Mouse (Mus musculus) retina, embryonic 14.5 days (tissue): ENCODE results near the gene Akap7.

Experiments used
- DNase-seq: peaks from one replicate; pipeline ENCODE4 v3.0.0-alpha.2; 2015; ENCODE audit warnings: low spot score

Akap7 gene

DNA sequence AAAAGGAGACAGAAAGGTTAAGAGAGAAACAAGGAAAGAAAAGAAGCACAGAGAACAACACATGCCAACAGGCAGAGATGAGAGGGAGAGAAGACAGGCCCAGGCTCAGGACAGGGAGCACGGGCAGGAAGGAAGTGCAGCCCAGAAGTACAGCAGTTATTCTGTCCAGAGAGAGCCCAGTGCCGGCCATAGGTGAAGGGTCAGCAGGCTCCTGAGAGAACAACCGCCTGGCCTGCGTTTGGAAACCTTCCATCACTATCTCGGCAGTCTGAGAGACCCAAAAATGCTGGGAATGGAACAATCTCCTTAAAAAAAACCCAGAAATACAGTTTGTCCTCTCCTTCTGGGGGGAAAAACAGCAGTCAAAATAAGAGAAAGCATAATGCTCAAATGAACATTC, 50.2 kb downstream of the Akap7 start:
- DNase-seq = no peak

DNA sequence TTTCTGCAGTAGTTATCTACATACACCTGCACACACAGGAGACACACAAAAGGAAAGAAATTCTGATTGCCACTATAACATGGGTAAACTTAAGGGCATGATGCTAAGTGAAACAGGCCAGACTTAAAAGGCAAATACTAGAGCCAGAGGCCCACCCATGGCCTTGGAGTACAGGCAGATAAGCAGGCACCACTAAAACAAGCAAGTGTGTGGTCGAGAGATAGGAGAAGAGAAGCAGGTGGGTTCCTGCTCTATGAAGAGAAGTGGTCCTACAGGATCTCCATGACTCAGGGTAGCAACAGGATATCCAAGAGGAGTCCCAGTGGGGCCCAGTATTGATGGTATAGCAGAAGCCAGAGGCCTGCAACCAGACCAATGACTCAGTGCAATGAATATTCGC, 54.2 kb downstream of the Akap7 start:
- DNase-seq = no peak

DNA sequence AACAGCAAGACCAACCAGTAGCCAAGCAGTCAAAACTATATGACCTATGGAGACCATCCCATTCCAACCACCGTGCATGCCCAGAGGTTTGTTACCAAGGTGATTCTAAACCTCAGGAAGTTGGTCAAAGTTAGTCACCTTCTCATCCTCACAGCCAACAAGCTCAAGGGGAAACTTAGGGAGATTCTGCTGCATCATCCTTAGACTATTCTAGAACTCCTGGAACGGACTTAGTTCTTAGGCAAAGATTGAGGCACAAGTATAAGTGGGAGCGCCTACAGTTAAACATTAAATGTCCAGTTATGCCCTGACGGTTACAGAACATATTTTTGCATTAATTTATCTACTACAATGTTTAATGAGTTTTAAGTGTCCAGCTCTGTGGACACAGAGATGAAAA, 54.7 kb downstream of the Akap7 start:
- no peak for DNase-seq

DNA sequence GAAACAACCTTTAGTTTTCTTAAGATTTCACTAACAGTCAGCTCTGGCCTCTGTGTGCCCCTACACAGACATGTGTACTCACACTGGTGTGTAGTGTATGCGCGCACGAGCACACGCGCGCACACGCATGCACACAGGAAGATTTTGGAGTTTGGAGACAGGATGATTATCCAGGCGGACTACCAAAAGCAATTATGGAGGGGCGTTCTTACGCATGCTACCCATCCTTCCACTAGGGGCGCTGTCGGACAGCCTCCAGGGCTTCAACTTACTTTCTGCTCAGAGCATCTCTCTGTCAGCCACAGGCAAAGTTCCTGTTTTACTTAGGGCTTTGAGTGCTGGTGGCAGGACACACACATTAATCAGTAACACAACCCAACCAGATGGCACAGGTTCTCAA, 57.6 kb downstream of the Akap7 start:
- DNase-seq = peak; percentile 85

DNA sequence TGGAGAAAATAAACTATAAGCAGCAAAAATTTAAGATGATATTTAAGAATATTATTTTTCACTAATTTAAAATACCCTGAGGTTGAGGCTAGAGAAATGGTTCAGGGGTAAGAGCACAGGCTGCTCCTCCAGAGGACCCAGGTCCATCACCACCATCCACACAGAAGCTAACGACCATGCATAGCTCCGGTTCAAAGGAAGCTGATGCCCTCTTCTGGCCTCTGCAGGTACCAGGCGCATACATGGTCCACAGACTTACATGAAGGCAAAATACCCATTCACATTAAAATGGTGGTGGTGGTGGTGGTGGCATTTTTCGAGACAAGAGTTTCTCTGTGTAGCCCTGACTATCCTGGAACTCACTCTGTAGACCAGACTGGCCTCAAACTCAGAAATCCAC, 61.5 kb downstream of the Akap7 start:
- DNase-seq = no peak

DNA sequence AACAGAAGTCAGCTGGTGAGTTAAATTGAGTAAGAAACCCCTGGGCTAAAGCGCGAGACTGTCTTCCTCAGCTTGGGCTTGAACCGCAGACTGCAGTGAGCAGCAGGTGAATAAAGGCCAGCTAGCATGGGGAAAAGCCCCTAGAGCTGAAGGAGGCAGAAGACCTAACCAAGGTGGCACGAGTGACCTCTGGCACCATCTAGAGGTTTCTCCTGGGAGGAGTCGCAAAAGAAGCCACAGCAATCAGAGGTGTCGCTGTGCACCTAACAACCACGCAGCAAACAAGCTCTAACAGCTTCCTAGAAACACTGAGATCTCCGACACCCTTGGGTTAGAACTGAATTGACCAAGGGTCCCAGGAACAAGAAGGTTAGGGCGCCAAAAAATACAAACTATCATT, 68.5 kb downstream of the Akap7 start:
- DNase-seq = peak; percentile 68

DNA sequence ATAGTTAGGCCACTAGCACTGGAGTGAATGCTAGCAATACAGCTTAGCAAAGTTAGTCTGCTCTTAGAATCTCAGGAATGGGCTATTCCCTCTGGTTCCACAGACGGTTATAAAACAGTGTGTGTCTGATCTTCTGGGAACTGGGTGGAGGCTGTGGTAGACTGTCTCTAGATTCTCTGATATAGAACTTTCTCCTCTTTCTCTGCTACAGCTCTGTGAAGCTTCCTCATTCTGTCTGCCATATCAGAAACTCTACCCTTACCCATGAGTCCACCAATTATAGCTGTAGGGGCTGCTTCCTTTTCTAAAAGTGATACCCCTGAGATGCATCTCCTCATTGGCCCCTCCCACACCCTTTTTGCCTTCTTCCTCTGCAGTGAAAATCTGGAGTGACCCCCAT, 73.6 kb downstream of the Akap7 start:
- DNase-seq = no peak

DNA sequence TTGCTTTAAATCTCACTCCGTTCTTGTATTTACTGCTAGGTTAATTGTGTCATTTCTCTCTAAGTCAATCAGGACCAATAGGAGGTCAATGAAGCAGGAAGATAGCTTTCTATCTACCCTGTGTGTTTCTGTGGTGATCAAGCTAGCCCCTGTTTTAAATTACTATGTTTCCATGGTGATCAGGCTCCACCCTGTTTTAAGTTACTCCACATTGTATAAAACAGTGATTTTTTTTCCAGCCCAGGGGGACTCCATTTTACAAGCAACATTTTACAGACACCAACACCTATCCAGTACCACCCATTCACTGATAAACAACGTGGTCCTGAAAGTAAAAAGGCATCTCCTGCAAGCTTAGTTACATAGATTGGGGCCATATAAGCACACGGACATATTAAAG, 75.0 kb downstream of the Akap7 start:
- DNase-seq = no peak

DNA sequence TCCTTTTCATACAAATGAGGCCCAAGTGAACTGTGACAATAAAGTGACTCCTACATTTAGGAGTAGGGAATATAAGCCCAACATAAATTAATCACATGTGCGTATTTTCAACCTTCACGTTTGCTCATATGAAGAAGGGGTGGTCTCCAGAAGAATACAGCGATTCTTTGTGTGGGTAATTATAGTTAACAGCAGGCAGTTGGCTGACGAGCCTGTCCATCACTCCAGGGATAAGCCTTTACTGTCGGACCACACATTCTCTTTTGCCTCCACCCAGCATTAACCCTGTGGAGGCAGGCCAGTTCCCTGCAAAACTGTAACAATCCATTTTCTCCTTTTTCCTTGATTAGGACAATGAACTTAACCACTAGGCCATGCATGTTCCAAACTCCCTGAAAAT, 76.3 kb downstream of the Akap7 start:
- peak; percentile 51 for DNase-seq

DNA sequence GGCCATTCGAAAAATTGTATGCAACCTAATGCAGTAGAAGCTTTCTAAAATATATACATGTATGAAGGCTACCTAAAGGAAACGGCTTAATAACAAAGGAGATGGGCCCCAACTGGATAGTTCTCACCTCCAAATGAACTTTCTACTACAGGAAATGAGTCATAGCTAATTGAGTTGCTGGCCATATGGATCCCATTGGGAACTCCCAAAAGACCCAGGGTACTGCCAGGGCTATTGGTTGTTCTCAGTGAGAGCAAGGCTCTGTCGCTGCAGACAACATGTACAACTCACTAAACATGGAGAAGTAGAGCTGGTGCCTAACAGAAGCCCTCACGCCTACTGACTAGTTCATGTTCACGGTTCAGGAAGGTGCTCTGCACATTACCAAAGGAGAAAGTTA, 83.3 kb downstream of the Akap7 start:
- DNase-seq = no peak

DNA sequence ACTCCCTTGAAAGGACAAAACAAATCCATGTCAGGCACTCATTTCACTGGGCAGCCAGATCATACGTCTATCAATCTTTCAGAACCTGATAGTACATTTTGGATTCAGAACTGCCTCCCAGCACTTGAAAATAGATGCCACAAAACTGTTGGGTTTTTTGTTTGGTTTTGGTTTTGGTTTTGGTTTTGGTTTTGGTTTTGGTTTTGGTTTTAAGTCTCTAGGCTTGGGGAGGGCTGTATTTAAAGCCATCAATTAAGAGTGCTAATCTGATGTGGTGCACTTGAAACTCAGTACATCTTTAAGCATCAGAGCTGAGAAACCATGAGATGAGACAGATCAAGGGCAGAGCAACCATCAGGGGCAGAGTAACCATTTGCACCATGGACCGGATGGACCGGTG, 86.9 kb downstream of the Akap7 start:
- DNase-seq = no peak

DNA sequence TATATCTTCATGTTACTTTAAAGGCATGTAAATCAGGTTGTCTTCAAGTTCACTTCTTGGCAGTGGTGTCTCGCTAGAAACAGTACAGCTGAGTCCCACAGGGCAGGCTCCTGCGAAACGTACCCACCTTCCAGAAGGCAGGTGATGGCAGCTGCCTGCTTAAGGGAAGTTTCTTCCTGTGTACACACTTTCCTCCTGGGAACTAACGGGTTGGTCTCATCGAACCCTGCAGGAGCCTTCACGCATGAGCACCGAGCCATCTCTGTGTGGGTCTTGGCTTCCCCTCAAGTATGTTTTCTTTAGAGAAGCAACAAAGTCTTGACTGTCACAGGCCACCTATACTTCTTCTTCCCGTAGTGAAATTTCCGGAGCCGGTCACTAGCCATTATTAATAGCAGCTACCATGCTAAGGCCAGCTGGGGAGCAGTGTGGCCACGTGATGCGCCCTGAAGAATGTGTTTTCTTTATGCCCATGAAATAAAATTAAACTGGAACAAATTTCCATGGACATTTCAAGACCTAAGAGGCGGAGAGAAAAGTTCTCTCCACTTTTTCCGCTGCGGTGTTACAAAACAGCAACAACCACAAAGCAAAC, 87.7 kb downstream of the Akap7 start:
- DNase-seq = no peak

DNA sequence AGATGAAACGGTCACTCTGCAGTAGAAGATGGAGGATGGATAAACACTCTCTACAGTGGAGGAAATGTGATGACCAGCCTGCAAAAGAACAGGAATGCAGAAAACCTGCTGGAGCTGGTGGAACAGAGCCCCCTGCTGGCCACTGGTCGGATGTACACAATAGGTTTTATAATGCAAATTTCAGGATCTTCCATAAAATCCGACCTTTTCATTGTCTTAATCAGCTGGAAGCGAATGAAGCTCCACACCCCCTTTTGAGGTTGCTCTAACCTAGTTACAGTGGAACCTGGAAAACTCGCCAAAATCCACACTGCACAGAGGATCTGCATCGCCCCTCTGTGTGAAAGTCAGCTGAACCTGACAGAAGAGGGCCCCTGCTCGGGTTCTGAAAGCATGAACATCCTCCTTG, 88.4 kb downstream of the Akap7 start:
- peak; percentile 86 for DNase-seq

DNA sequence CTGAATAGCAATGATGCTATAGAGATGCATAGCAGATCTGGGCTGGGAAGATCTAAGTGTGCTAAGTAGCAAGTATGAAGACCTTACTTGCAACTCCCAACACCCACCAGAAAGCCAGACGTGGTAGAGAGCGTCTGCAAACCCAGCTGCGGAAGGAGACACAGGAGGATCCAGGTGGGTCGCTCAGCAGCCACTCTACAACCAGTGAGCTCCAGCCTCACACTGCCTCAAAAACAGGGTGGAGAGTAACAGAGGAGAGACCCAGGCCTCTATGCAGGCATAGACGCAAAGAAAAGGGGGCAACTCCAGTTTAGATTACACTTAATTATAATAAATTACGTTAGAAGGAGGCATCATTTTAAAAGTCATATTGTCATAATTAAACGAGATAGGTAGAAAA, 88.9 kb downstream of the Akap7 start:
- DNase-seq = no peak

DNA sequence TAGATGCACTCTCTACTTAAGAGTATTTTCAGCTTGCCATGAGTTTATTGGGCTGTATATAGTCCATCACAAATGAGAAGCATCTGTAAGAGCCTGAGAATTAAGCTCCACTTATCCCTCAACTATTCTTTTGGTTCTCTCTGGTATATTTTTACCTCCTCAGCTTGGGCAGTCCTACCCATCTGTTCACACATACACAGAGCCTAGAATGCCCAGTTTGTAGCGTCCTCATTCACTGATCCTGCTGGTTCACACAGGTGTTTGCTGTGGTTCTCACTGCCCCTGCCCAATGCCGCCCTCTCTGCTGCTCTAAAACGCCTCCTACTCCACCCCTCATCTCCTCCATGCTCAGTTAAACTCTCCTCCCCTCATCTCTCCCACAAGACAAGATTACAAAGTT, 91.7 kb downstream of the Akap7 start:
- no peak for DNase-seq

DNA sequence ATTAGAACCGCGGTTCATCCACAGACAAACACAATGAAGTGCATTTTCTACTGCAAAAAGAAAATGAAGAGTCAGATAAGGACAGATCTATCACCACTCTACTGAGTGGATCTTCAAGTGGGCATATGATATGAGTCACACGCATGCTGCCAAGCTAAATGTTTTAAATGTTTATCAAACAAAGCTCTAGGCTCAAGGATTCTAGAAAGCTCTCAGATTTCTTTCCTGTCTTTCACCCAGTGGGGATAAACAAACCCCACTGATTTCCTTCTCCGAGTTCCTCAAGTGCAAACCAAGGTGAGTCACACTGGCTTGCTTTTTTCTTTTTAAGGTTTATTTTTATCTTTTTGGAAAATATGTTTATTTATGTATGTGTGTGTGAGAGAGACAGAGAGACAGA, 94.0 kb downstream of the Akap7 start:
- DNase-seq = no peak

DNA sequence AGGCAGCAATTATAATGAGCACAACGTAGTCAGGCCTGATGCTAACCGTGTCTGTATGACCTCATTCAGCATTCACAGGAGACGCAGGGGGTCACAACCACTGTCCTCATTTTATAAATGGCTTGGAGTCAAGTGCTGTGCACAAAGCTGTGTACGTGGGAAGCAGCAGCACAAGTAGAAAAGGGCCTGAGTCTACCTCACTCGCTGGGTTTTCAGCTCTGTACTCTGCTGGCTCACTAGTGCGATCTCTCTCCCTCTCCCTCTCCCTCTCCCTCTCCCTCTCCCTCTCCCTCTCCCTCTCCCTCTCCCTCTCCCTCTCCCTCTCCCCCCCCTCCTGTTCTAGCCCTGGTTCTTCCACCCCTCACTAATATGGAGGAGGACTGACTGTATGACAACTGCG, 99.1 kb downstream of the Akap7 start:
- DNase-seq = peak; percentile 27

DNA sequence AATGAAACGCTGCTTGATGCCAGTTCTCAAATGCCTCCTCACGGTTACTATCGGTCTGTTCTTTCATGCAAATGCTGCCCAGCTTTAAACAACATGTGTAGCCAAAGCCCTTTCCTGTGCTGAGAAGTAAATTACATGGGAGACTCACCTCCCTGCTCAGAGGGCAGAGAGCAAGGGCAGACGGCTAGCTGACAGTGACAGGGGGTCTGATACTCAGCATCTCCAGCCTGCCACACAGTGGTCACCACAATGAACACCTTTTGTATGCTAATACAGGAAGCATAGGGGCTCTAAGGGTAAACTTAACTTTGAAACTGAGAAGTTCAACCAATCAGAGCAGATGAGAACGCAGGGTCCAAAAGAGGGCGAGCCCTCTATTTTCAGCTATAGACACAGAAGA, 99.8 kb downstream of the Akap7 start:
- peak; percentile 56 for DNase-seq

DNA sequence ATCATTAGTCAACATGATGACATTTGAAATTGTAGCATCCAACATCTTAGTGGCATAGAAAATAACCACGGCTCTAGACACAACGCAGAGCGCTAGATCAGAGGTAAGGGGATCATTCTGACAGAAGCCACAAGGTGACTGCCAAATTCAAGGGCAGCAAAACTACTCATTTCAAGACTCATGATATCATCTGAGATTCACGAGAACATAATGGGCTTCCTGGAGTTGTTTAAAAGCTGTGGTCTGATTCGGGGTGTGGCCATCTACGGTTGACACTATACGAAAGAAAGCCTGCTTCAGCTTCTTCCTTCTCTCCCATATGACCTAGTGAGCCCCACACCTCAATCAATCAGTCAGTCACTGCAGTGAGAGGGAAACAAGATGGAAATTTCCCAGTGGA, 107.0 kb downstream of the Akap7 start:
- no peak for DNase-seq

DNA sequence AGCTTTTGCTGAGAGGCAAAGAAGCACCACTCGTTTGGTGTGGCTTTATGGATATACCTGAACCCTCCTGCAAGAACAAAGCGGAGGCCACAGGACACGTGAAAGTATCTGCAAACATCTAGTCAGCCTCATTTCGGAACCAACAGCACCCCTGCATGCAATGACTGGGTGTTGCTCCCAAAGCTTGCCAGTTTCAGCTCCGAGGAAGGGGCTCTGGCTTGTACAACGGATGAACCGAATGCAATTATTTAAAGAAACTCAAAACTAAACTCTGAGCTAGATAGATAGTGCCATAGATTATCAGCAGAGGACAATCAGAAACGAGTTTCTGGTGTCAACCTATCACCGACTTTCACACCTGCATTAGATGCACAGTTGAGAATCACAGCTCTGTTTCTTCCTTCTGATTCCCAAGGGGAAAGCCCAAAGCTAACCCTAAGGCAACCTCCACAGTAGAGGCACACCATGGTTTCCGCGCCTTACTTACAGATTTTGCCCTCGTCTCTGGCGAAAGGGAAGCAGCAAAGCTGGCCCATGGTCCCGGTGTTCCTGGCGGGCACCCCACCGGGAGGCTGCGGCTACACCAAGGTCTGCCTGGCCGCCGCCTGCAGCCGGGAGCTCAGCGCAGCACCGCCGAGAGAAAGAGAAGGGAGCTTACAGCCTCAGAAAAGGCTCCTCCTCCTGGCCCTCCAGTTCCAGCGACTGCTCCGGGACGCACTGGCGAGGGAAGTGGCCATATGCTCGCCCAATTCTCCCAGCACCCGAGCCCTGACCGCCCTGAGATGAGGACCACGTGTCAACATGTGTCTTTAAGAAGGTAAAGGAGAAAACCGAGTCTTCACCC, 107.9 kb downstream of the Akap7 start:
- peak; percentile 68 for DNase-seq

DNA sequence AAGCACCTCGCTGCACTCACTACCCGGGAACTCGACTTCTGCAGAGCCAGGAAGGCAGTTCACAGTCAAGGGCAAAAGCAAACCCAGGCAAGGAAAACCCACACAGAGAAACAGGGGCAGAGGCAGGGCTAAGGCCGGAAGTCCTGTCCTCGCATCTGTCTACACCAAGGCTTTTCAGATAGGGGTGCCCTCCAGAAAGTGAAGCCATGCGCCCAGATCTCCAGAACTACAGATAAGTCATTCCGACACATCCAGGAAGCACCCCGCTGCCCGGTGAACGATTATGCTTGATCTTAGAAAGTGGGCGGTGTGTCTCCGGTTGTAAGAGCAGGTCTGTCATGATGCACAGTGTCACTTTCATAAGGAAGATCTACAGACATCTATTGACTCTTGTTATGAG, 109.1 kb downstream of the Akap7 start:
- no peak for DNase-seq

DNA sequence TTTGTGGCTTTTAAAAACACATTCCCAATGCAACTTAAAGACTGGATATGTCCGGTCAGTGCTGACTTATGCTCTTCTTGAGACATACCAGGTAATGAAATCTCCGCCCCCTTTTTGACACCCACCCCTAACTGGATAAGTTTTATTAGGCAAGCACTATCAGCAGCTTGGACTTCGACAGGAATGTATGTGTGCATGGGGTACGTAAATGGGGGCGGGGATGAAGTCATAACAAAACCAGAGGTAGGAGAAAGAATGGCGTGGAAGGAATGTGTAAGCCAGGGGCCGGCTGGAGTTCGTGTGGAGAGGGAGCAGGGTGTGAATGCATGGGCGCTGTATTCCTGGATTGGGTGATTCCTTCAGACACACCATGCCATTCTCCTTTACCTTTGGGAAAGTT, 109.6 kb downstream of the Akap7 start:
- no peak for DNase-seq

DNA sequence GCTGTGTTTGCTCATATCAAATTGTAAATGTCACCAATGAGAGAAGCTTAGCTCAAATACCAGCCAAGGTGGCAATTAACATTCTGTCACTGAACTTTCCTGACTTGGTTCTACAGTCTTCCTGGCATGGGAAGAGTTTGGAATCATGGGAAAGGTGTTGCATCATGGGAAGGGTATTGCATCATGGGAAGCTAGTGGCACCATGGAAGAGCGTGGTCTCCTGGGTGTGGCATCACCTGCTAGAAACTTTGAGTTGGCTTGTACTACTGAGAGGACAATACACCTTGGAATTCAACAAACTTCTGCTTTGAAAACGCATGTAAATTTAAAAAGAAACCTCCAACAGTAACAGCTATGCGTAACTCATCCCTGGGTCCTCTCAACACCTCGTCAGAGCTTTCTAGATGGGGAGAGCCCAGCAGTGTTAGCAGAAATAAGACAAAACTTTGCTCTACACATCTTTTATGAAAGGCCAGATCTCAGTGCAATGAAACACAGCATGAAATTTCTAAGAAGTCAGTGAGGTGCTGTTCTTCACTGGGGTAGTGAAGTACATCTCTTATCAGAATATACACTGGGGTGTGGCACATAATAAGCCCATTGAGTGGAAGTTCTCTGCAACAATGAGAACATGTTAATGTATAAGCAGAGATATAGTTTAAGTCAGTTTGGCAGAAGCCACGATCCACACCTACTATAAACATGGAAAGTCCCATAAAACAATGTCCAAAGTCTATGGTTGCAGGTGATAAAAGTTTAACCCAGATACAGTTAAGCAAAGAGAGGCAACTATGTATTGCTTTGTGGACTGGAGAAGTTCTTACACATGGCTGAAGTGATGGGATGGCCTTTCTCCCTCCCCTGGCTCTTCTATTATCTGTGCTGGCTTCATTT, 115.2 kb downstream of the Akap7 start:
- no peak for DNase-seq
